Mouse (Mus musculus) CH12.LX (cell line): ENCODE data around the gene Zpbp2. TPM values are rescaled to one million over a fixed set of nuclear protein-coding genes. Genes with fewer than 3 reads are reported as not detected.

Experiments used
- polyA plus RNA-seq: library from polyadenylated mRNA; unstranded; fragments of >175 nt; gene quantifications from 2 replicates; pipeline ENCODE4 v1.2.1, GENCODE M21; 2012; ENCODE audit warnings: low read depth; ENCODE audit not compliant: insufficient read length
- total RNA-seq, 2 experiments: library from RNA; depleted of rRNA; stranded (reverse); fragments of 300-350 nt in 1 of 2; fragments of >200 nt in 1 of 2; gene quantifications; 2 replicates each; pipeline ENCODE4 v1.2.3; 2012 to 2014

Gene Zpbp2
- total and polyA plus RNA-seq, 3 experiments = 3.2 to 3.9 (median 3.7) TPM

Other genes starting within 250 kb of the Zpbp2 start
Only the 20 nearest of the 22 such genes appear.
- not detected in 2 replicates for gene Neurod2, start 221.4 kb upstream of the Zpbp2 start, total RNA-seq (2012; rRNA removed)
- gene Neurod2, start 221.4 kb upstream of the Zpbp2 start, total RNA-seq (2014; rRNA removed) = not detected in 2 replicates
- not detected in 2 replicates for gene Neurod2, start 221.4 kb upstream of the Zpbp2 start, polyA plus RNA-seq
- 0.08 TPM in 1 of 2 replicates, not detected in the other for gene Ppp1r1b, start 202.7 kb upstream of the Zpbp2 start, total RNA-seq (2012; rRNA removed)
- gene Ppp1r1b, start 202.7 kb upstream of the Zpbp2 start, total RNA-seq (2014; rRNA removed) = not detected in 2 replicates
- not detected in 2 replicates for gene Ppp1r1b, start 202.7 kb upstream of the Zpbp2 start, polyA plus RNA-seq
- gene Stard3, start 192.7 kb upstream of the Zpbp2 start, total RNA-seq (2012; rRNA removed) = 39.6 and 44.4 TPM in 2 replicates
- 28.4 and 33.9 TPM in 2 replicates for gene Stard3, start 192.7 kb upstream of the Zpbp2 start, total RNA-seq (2014; rRNA removed)
- 28.9 and 31.7 TPM in 2 replicates for gene Stard3, start 192.7 kb upstream of the Zpbp2 start, polyA plus RNA-seq
- gene Tcap, start 167.3 kb upstream of the Zpbp2 start, total RNA-seq (2012; rRNA removed) = 0.50 TPM in 1 of 2 replicates, not detected in the other
- gene Tcap, start 167.3 kb upstream of the Zpbp2 start, total RNA-seq (2014; rRNA removed) = not detected in 2 replicates
- not detected in 2 replicates for gene Tcap, start 167.3 kb upstream of the Zpbp2 start, polyA plus RNA-seq
- not detected in 2 replicates for gene Pnmt, start 164.6 kb upstream of the Zpbp2 start, total RNA-seq (2012; rRNA removed)
- gene Pnmt, start 164.6 kb upstream of the Zpbp2 start, total RNA-seq (2014; rRNA removed) = not detected in 2 replicates
- gene Pnmt, start 164.6 kb upstream of the Zpbp2 start, polyA plus RNA-seq = not detected in 2 replicates
- 6.9 and 7.1 TPM in 2 replicates for gene Pgap3, start 150.6 kb upstream of the Zpbp2 start, total RNA-seq (2012; rRNA removed)
- 2.4 and 3.3 TPM in 2 replicates for gene Pgap3, start 150.6 kb upstream of the Zpbp2 start, total RNA-seq (2014; rRNA removed)
- 6.5 and 7.1 TPM in 2 replicates for gene Pgap3, start 150.6 kb upstream of the Zpbp2 start, polyA plus RNA-seq
- 0.08 and 0.17 TPM in 2 replicates for gene Erbb2, start 138.6 kb upstream of the Zpbp2 start, total RNA-seq (2012; rRNA removed)
- gene Erbb2, start 138.6 kb upstream of the Zpbp2 start, total RNA-seq (2014; rRNA removed) = not detected in 2 replicates
- gene Erbb2, start 138.6 kb upstream of the Zpbp2 start, polyA plus RNA-seq = 0.06 TPM in 1 of 2 replicates, not detected in the other
- gene Mien1, start 112.1 kb upstream of the Zpbp2 start, total RNA-seq (2012; rRNA removed) = 129 and 136 TPM in 2 replicates
- 80.3 and 84.7 TPM in 2 replicates for gene Mien1, start 112.1 kb upstream of the Zpbp2 start, total RNA-seq (2014; rRNA removed)
- 94.6 and 109 TPM in 2 replicates for gene Mien1, start 112.1 kb upstream of the Zpbp2 start, polyA plus RNA-seq
- 8.0 and 13.3 TPM in 2 replicates for gene Grb7, start 104.7 kb upstream of the Zpbp2 start, total RNA-seq (2012; rRNA removed)
- 3.0 and 4.5 TPM in 2 replicates for gene Grb7, start 104.7 kb upstream of the Zpbp2 start, total RNA-seq (2014; rRNA removed)
- 9.9 and 11.5 TPM in 2 replicates for gene Grb7, start 104.7 kb upstream of the Zpbp2 start, polyA plus RNA-seq
- 110 and 124 TPM in 2 replicates for gene Ikzf3, start 5.1 kb upstream of the Zpbp2 start, total RNA-seq (2012; rRNA removed)
- 118 and 130 TPM in 2 replicates for gene Ikzf3, start 5.1 kb upstream of the Zpbp2 start, total RNA-seq (2014; rRNA removed)
- gene Ikzf3, start 5.1 kb upstream of the Zpbp2 start, polyA plus RNA-seq = 238 and 243 TPM in 2 replicates
- gene Ormdl3, start 36.3 kb downstream of the Zpbp2 start, total RNA-seq (2012; rRNA removed) = 45.1 and 49.7 TPM in 2 replicates
- 30.6 and 32.9 TPM in 2 replicates for gene Ormdl3, start 36.3 kb downstream of the Zpbp2 start, total RNA-seq (2014; rRNA removed)
- gene Ormdl3, start 36.3 kb downstream of the Zpbp2 start, polyA plus RNA-seq = 32.5 and 34.9 TPM in 2 replicates
- gene Lrrc3c, start 47.2 kb downstream of the Zpbp2 start, total RNA-seq (2012; rRNA removed) = not detected in 2 replicates
- gene Lrrc3c, start 47.2 kb downstream of the Zpbp2 start, total RNA-seq (2014; rRNA removed) = not detected in 2 replicates
- gene Lrrc3c, start 47.2 kb downstream of the Zpbp2 start, polyA plus RNA-seq = not detected in 2 replicates
- gene Gm12355, start 74.6 kb downstream of the Zpbp2 start, total RNA-seq (2012; rRNA removed) = 1.8 and 2.0 TPM in 2 replicates
- 24.2 and 26.0 TPM in 2 replicates for gene Gm12355, start 74.6 kb downstream of the Zpbp2 start, total RNA-seq (2014; rRNA removed)
- gene Gm12355, start 74.6 kb downstream of the Zpbp2 start, polyA plus RNA-seq = 3.0 and 9.8 TPM in 2 replicates
- gene Gsdma3, start 75.3 kb downstream of the Zpbp2 start, total RNA-seq (2012; rRNA removed) = not detected in 2 replicates
- not detected in 2 replicates for gene Gsdma3, start 75.3 kb downstream of the Zpbp2 start, total RNA-seq (2014; rRNA removed)
- gene Gsdma3, start 75.3 kb downstream of the Zpbp2 start, polyA plus RNA-seq = not detected in 2 replicates
- not detected in 2 replicates for gene Gsdma2, start 95.7 kb downstream of the Zpbp2 start, total RNA-seq (2012; rRNA removed)
- not detected in 2 replicates for gene Gsdma2, start 95.7 kb downstream of the Zpbp2 start, total RNA-seq (2014; rRNA removed)
- not detected in 2 replicates for gene Gsdma2, start 95.7 kb downstream of the Zpbp2 start, polyA plus RNA-seq
- not detected in 2 replicates for gene Gsdma, start 113.3 kb downstream of the Zpbp2 start, total RNA-seq (2012; rRNA removed)
- not detected in 2 replicates for gene Gsdma, start 113.3 kb downstream of the Zpbp2 start, total RNA-seq (2014; rRNA removed)
- gene Gsdma, start 113.3 kb downstream of the Zpbp2 start, polyA plus RNA-seq = 0.08 and 0.10 TPM in 2 replicates
- 291 and 337 TPM in 2 replicates for gene Psmd3, start 131.5 kb downstream of the Zpbp2 start, total RNA-seq (2012; rRNA removed)
- 163 and 166 TPM in 2 replicates for gene Psmd3, start 131.5 kb downstream of the Zpbp2 start, total RNA-seq (2014; rRNA removed)
- 345 and 354 TPM in 2 replicates for gene Psmd3, start 131.5 kb downstream of the Zpbp2 start, polyA plus RNA-seq
- not detected in 2 replicates for gene Csf3, start 150.2 kb downstream of the Zpbp2 start, total RNA-seq (2012; rRNA removed)
- not detected in 2 replicates for gene Csf3, start 150.2 kb downstream of the Zpbp2 start, total RNA-seq (2014; rRNA removed)
- 0.21 and 0.29 TPM in 2 replicates for gene Csf3, start 150.2 kb downstream of the Zpbp2 start, polyA plus RNA-seq
- gene Med24, start 178.3 kb downstream of the Zpbp2 start, total RNA-seq (2012; rRNA removed) = 47.7 and 48.6 TPM in 2 replicates
- gene Med24, start 178.3 kb downstream of the Zpbp2 start, total RNA-seq (2014; rRNA removed) = 26.5 and 30.9 TPM in 2 replicates
- gene Med24, start 178.3 kb downstream of the Zpbp2 start, polyA plus RNA-seq = 64.2 and 78.8 TPM in 2 replicates
- gene Thra, start 189.5 kb downstream of the Zpbp2 start, total RNA-seq (2012; rRNA removed) = 2.5 and 3.9 TPM in 2 replicates
- 0.81 and 1.1 TPM in 2 replicates for gene Thra, start 189.5 kb downstream of the Zpbp2 start, total RNA-seq (2014; rRNA removed)
- gene Thra, start 189.5 kb downstream of the Zpbp2 start, polyA plus RNA-seq = 3.8 and 4.3 TPM in 2 replicates